Mouse (Mus musculus) hindbrain, postnatal 0 days (tissue): ENCODE measurements around the gene Shisa5. TPM values are rescaled to one million over a fixed set of nuclear protein-coding genes. Genes with fewer than 3 reads are reported as not detected.

ENCODE experiments used
- ATAC-seq: fragments of 200-750 bp; cut with Nextera tagmentation; 2 replicates; pipeline ENCODE4 v1.8.0; 2017; ENCODE audit warnings: mild to moderate bottlenecking, moderate TSS enrichment, moderate library complexity
- DNase-seq: peaks from one replicate; pipeline ENCODE4 v3.0.0-alpha.2; 2015; ENCODE audit warnings: low spot score
- H3K27ac ChIP-seq: fragments of 300-500 bp; sonication (generic); 2 replicates; pipeline ENCODE4 v1.5.1; 2014; ENCODE audit warnings: mild to moderate bottlenecking
- H3K27me3 ChIP-seq: fragments of 300-500 bp; sonication (generic); 2 replicates; pipeline ENCODE4 v1.6.1; 2014; ENCODE audit warnings: low read length, mixed read lengths; ENCODE audit not compliant: insufficient read depth
- H3K36me3 ChIP-seq: fragments of 300-500 bp; sonication (generic); 2 replicates; pipeline ENCODE4 v1.6.1; 2014; ENCODE audit warnings: low read length, mixed read lengths; ENCODE audit not compliant: insufficient read depth
- H3K4me1 ChIP-seq: fragments of 300-500 bp; sonication (generic); 2 replicates; pipeline ENCODE4 v1.6.1; 2014; ENCODE audit warnings: antibody characterized with exemption, low read length, mixed read lengths; ENCODE audit not compliant: insufficient read depth
- H3K4me2 ChIP-seq: fragments of 300-500 bp; sonication (generic); 2 replicates; pipeline ENCODE4 v1.6.1; 2014; ENCODE audit warnings: low read depth, mild to moderate bottlenecking, low read length, moderate library complexity, mixed read lengths
- H3K4me3 ChIP-seq: fragments of 300-500 bp; sonication (generic); 2 replicates; pipeline ENCODE4 v1.5.1; 2014; ENCODE audit warnings: low read length
- H3K9ac ChIP-seq: fragments of 300-500 bp; sonication (generic); replicated peaks from 2 replicates; pipeline ENCODE4 v1.6.1; 2014; ENCODE audit warnings: mild to moderate bottlenecking, low read length, moderate library complexity, mixed read lengths
- H3K9me3 ChIP-seq: fragments of 300-500 bp; sonication (generic); 2 replicates; pipeline ENCODE4 v1.6.1; 2016; ENCODE audit warnings: low read length, mixed read lengths
- CTCF ChIP-seq: IDR thresholded peaks from 2 replicates; pipeline ENCODE4 v1.5.1; 2016; ENCODE audit warnings: antibody characterized with exemption, control low read depth, low read depth
- WGBS: fragments of 180-500 bp; shearing (Covaris S2); extraction: QIAGEN DNeasy Blood & Tissue Kit; methylation state at CpG from one replicate; pipeline ENCODE4 v1.1.7; 2014; 5-methylcytosine and 5-hydroxymethylcytosine counted together
- polyA plus RNA-seq: library from polyadenylated mRNA; unstranded; fragments of >200 nt; fragmentation: Nextera tagmentation; extraction: Ambion mirVana; gene quantifications from 2 replicates; pipeline ENCODE4 v1.2.1, GENCODE M21; 2015
- total RNA-seq: library from RNA; depleted of rRNA; stranded (reverse); fragments of >200 nt; gene quantifications from 2 replicates; pipeline ENCODE4 v1.2.3, GENCODE M21; 2014

The Shisa5 gene
- total and polyA plus RNA-seq, 2 experiments from 2014 or later, result 77.6 to 90.6 TPM

DNA sequence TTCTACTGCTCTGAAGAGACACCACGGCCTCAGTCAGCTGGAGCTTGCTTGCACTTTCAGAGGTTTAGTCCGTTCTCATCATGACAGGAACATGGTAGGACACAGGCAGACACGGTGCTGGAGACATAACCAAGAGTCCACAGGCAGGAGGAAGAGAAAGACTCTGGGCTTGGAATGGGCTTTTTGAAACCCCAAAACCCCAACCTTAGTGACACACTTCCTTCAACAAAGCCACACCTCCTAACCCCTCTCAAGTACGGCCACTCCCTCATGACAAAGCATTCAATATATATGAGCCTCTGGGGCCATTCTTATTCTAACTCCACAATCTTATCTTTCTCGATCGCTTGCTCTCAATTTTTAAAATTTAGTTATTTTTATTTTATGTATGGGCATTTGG, 5.9 kb upstream of the Shisa5 start:
- no peak overlapping the region for H3K4me2 ChIP-seq
- H3K27ac ChIP-seq, result no peak overlapping the region
- DNase-seq, result no peak
- no peak for ATAC-seq
- no peak overlapping the region for H3K4me3 ChIP-seq
- no peak overlapping the region for H3K9ac ChIP-seq
- no peak for TF ChIP-seq CTCF
- no peaks in the 10 kb centered on the region for H3K4me1 ChIP-seq
- no peaks in the 10 kb centered on the region for H3K9me3 ChIP-seq
- 87% methylated on average over 6 of the region's 6 CpGs for WGBS
- no peaks in the 10 kb centered on the region for H3K27me3 ChIP-seq
- peaks cover 4% of the 10 kb centered on the region; the same call in 1 of the 2 replicates for H3K36me3 ChIP-seq

GRCm38 (mm10) chr9:109038901-109039364, 568 bp downstream of the Shisa5 start:
- no peaks in the 10 kb centered on the region for H3K9me3 ChIP-seq
- H3K4me3 ChIP-seq, result peak overlapping the region; percentile 53
- WGBS, result 17% methylated on average over 8 of the region's 8 CpGs
- no peaks in the 10 kb centered on the region for H3K4me1 ChIP-seq
- H3K36me3 ChIP-seq, result no peaks in the 10 kb centered on the region
- TF ChIP-seq CTCF, result no peak
- peak overlapping the region; percentile 37; the same call in 1 of the 2 replicates for H3K27ac ChIP-seq
- peak; percentile 51; the same call in 1 of the 2 replicates for ATAC-seq
- peak overlapping the region; percentile 80 for H3K4me2 ChIP-seq
- peak overlapping the region; percentile 57 for H3K9ac ChIP-seq
- H3K27me3 ChIP-seq, result no peaks in the 10 kb centered on the region
- no peak for DNase-seq

GRCm38 (mm10) chr9:109039681-109040080, 1.3 kb downstream of the Shisa5 start:
- Histone ChIP-seq H3K9ac (no peak overlapping the region), H3K27ac (no peak overlapping the region), H3K9me3 (no peaks in the 10 kb centered on the region), H3K4me2 (no peak overlapping the region), H3K4me3 (no peak overlapping the region), H3K27me3 (no peaks in the 10 kb centered on the region), H3K36me3 (no peaks in the 10 kb centered on the region), H3K4me1 (no peaks in the 10 kb centered on the region)
- no peak for ATAC-seq
- 84% methylated on average over 4 of the region's 4 CpGs for WGBS
- DNase-seq, result no peak
- no peak for TF ChIP-seq CTCF

DNA sequence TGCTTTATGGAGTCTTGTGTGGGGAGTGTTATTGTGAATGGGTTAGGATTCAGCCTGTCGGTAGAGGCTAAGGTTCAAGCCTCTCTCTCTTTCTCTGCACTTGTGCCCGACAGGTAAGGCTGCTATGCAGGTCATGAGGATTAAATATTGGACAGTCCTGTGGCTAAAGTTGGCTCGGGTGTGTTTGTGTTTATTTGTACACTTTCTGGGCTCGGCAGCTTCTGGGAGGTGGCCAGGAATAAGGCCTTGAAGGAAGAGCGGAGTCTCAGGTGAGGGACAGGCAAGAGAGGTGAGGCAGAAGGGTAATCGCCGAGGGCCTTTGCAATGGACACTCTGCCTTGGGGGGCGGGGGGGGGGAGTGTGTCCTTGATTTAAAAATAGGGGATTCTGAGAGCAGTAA, 1.9 kb downstream of the Shisa5 start:
- ATAC-seq (no peak), DNase-seq (no peak)
- Histone ChIP-seq H3K9ac (no peak overlapping the region), H3K27me3 (no peaks in the 10 kb centered on the region), H3K9me3 (no peaks in the 10 kb centered on the region), H3K4me1 (no peaks in the 10 kb centered on the region), H3K4me2 (no peak overlapping the region), H3K4me3 (no peak overlapping the region), H3K27ac (no peak overlapping the region), H3K36me3 (no peaks in the 10 kb centered on the region)
- no peak for TF ChIP-seq CTCF
- WGBS, result 85% methylated on average over 8 of the region's 8 CpGs

- DNase-seq (no peak), ATAC-seq (peak; percentile 7; the same call in 1 of the 2 replicates)
- TF ChIP-seq CTCF, result no peak
- no peaks in the 10 kb centered on the region for H3K4me1 ChIP-seq
- no peak overlapping the region for H3K4me2 ChIP-seq
- H3K27ac ChIP-seq, result no peak overlapping the region
- 78% methylated on average over 6 of the region's 6 CpGs for WGBS
- no peak overlapping the region for H3K4me3 ChIP-seq
- H3K36me3 ChIP-seq, result no peaks in the 10 kb centered on the region
- no peaks in the 10 kb centered on the region for H3K27me3 ChIP-seq
- H3K9ac ChIP-seq, result no peak overlapping the region
- no peaks in the 10 kb centered on the region for H3K9me3 ChIP-seq
These were observed 2.5 kb downstream of the Shisa5 start for GRCm38 (mm10) chr9:109040906-109041305.

- Histone ChIP-seq H3K4me1 (no peaks in the 10 kb centered on the region), H3K9ac (no peak overlapping the region), H3K27ac (no peak overlapping the region), H3K27me3 (no peaks in the 10 kb centered on the region), H3K9me3 (no peaks in the 10 kb centered on the region), H3K4me3 (no peak overlapping the region), H3K36me3 (no peaks in the 10 kb centered on the region), H3K4me2 (no peak overlapping the region)
- WGBS, result 64% methylated on average over 7 of the region's 7 CpGs
- TF ChIP-seq CTCF, result no peak
- DNase-seq (no peak), ATAC-seq (no peak)
These were observed 3.0 kb downstream of the Shisa5 start for GRCm38 (mm10) chr9:109041351-109041750.

DNA sequence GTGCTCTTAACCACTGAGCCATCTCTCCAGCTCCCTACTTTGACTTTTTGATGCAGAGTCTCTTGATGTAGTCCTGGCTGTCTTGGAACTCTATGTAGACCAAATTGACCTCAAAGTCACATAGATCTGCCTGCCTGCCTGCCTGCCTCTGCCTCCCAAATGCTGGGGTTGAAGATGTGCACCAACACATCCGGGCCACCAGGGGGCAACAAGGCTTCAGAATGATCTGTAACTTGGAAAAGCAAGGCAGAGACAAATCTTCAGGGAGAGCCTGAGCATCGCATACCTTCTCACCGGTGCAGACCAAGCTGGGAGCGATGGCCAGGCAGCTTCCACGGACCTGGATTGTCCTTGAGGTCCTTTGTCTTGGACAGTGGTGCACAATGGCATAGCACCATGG, 7.9 kb downstream of the Shisa5 start:
- Histone ChIP-seq H3K27me3 (no peaks in the 10 kb centered on the region), H3K9ac (no peak overlapping the region), H3K9me3 (no peaks in the 10 kb centered on the region), H3K4me2 (no peak overlapping the region), H3K4me1 (no peaks in the 10 kb centered on the region), H3K27ac (no peak overlapping the region), H3K36me3 (no peaks in the 10 kb centered on the region), H3K4me3 (no peak overlapping the region)
- ATAC-seq (no peak), DNase-seq (peak; percentile 41)
- peak; percentile 74 for TF ChIP-seq CTCF
- 34% methylated on average over 5 of the region's 5 CpGs for WGBS
